Mouse (Mus musculus) myocyte (in vitro differentiated cells): Measurements from ENCODE around the gene Prkg1. TPM values are rescaled to one million over a fixed set of nuclear protein-coding genes. Genes with fewer than 3 reads are reported as not detected.

Experiments
- H3K27me3 ChIP-seq: one replicate; pipeline ENCODE4 v1.6.1; 2011; ENCODE audit not compliant: control insufficient read depth, insufficient read depth, insufficient read length
- H3K36me3 ChIP-seq: one replicate; pipeline ENCODE4 v1.6.1; 2011; ENCODE audit not compliant: control insufficient read depth, insufficient read depth
- H3K4me2 ChIP-seq: one replicate; pipeline ENCODE4 v1.6.1; 2011; ENCODE audit warnings: low read depth, control low read depth
- H3K4me3 ChIP-seq: one replicate; pipeline ENCODE4 v1.5.1; 2011; ENCODE audit warnings: mild to moderate bottlenecking, control low read depth, moderate library complexity
- H3K79me2 ChIP-seq: one replicate; pipeline ENCODE4 v1.6.1; 2011; ENCODE audit not compliant: control insufficient read depth, insufficient read depth
- H3ac ChIP-seq: one replicate; pipeline ENCODE4 v1.6.1; 2011; ENCODE audit not compliant: control insufficient read depth, insufficient read length
- CEBPB ChIP-seq: IDR thresholded peaks from 2 replicates; pipeline ENCODE4 v1.6.1; 2011; ENCODE audit warnings: mild to moderate bottlenecking, moderate library complexity; ENCODE audit not compliant: poor library complexity, insufficient read depth, severe bottlenecking
- E2F4 ChIP-seq: IDR thresholded peaks from one replicate; pipeline ENCODE4 v1.6.1; 2011; ENCODE audit warnings: mild to moderate bottlenecking, control low read depth, moderate library complexity; ENCODE audit not compliant: insufficient read depth
- MAX ChIP-seq: IDR thresholded peaks from one replicate; pipeline ENCODE4 v1.6.1; 2011; ENCODE audit warnings: low read depth, mild to moderate bottlenecking, control low read depth
- MYOD1 ChIP-seq, 3 experiments: IDR thresholded peaks; one replicate each; pipeline ENCODE4 v1.6.1; 2011; ENCODE audit warnings: control low read depth in 2 of 3, low read depth in 2 of 3, mild to moderate bottlenecking in 2 of 3, moderate library complexity in 1 of 3; ENCODE audit not compliant: insufficient read length in 2 of 3, control insufficient read depth in 1 of 3
- MYOG ChIP-seq, 3 experiments: IDR thresholded peaks; one replicate each; pipeline ENCODE4 v1.6.1; 2011; ENCODE audit warnings: control low read depth in 2 of 3, low read depth in 2 of 3, mild to moderate bottlenecking in 2 of 3; ENCODE audit not compliant: insufficient read length in 2 of 3, control insufficient read depth in 1 of 3, insufficient read depth in 1 of 3
- POLR2A ChIP-seq: IDR thresholded peaks from one replicate; pipeline ENCODE4 v1.6.1; 2011; ENCODE audit warnings: low read depth, mild to moderate bottlenecking, control low read depth, moderate library complexity; ENCODE audit not compliant: insufficient read length
- POLR2AphosphoS2 ChIP-seq: IDR thresholded peaks from one replicate; pipeline ENCODE4 v1.6.1; 2011; ENCODE audit warnings: low read depth, control low read depth; ENCODE audit not compliant: insufficient read length
- REST ChIP-seq: IDR thresholded peaks from one replicate; pipeline ENCODE4 v1.6.1; 2011; ENCODE audit warnings: mild to moderate bottlenecking, control low read depth, moderate library complexity; ENCODE audit not compliant: insufficient read depth, insufficient read length
- SRF ChIP-seq: IDR thresholded peaks from one replicate; pipeline ENCODE4 v1.6.1; 2011; ENCODE audit warnings: low read depth; ENCODE audit not compliant: control insufficient read depth, insufficient read length
- TCF12 ChIP-seq: IDR thresholded peaks from one replicate; pipeline ENCODE4 v1.6.1; 2011; ENCODE audit warnings: mild to moderate bottlenecking, control low read depth; ENCODE audit not compliant: poor library complexity, insufficient read depth, severe bottlenecking
- TCF3 ChIP-seq: IDR thresholded peaks from one replicate; pipeline ENCODE4 v1.6.1; 2011; ENCODE audit warnings: low read depth, control low read depth; ENCODE audit not compliant: insufficient read length
- USF1 ChIP-seq: IDR thresholded peaks from one replicate; pipeline ENCODE4 v1.6.1; 2011; ENCODE audit warnings: low read depth, mild to moderate bottlenecking, control low read depth, moderate library complexity
- polyA plus RNA-seq: library from polyadenylated mRNA; unstranded; fragments of >200 nt; fragmentation: generic; extraction: Trizol; gene quantifications from one replicate; pipeline ENCODE4 v1.2.1, GENCODE M21; 2012; ENCODE audit warnings: missing spikeins

Prkg1 gene
- polyA plus RNA-seq, 1 experiment: 1.7 TPM

DNA sequence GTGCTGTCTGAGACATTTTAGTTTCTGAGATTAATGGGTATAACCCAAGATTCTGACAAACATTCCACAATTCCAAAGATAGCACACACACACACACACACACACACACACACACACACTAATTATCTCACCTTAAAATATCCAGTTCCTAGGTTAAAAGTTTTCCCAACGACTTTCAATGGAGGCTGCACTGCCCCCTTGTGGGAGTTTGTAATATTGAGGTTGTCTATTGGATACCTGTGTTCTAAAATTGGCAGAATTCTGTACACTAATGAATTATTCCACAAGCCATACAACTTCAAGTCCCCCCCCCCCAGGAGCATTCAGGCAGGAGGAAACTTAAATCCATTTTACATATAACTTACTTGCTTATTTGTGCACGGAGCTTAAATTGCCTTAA is 18.2 kb downstream of the Prkg1 start:
- Histone ChIP-seq H3K4me2 (no peak overlapping the region), H3ac (no peak overlapping the region), H3K27me3 (no peaks in the 10 kb centered on the region), H3K4me3 (no peak overlapping the region), H3K36me3 (no peaks in the 10 kb centered on the region), H3K79me2 (no peaks in the 10 kb centered on the region)
- TF ChIP-seq CEBPB (no peak), POLR2A (no peak), SRF (no peak), MYOG (IDR thresholded peaks at IDR 0.05; ENCODE audit: control insufficient read depth in 1 of 3, insufficient read depth in 1 of 3, insufficient read length in 2 of 3, low read depth in 2 of 3) (no peak), TCF3 (no peak), USF1 (no peak), MAX (no peak), MYOD1 (IDR thresholded peaks at IDR 0.05; ENCODE audit: control insufficient read depth in 1 of 3, insufficient read length in 2 of 3, low read depth in 2 of 3) (no peak), E2F4 (no peak), POLR2AphosphoS2 (no peak), TCF12 (no peak), REST (no peak)

- no peak overlapping the region for H3K4me2 ChIP-seq
- TF ChIP-seq E2F4 (no peak), POLR2A (no peak), MYOG (IDR thresholded peaks at IDR 0.05; ENCODE audit: control insufficient read depth in 1 of 3, insufficient read depth in 1 of 3, insufficient read length in 2 of 3, low read depth in 2 of 3) (no peak), MAX (no peak), TCF12 (no peak), POLR2AphosphoS2 (no peak), SRF (no peak), MYOD1 (IDR thresholded peaks at IDR 0.05; ENCODE audit: control insufficient read depth in 1 of 3, insufficient read length in 2 of 3, low read depth in 2 of 3) (no peak), CEBPB (no peak), TCF3 (no peak), REST (no peak)
- no peak overlapping the region for H3K4me3 ChIP-seq
These were observed 21.4 kb downstream of the Prkg1 start for GRCm38 (mm10) chr19:31743241-31744045.

DNA sequence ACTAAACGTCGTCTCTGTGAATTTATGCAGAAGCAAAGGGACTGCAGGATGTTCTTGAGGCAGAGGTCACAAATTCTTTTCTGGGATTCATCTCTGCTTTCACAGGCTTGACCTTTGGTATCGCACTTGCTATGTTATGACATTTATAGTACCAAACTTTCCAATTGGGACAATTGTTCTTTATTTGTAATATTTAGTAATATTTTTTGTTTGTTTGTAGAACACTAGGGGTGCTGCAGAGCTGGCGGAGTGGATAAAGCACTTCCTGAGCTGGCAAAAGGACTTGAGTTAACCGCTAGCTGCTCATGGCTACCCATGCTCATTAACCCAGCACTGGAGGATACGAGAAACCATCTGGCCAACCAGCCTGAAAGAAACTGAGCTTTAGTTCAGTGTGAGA is 49.9 kb downstream of the Prkg1 start:
- no peaks in the 10 kb centered on the region for H3K27me3 ChIP-seq
- H3K4me2 ChIP-seq: no peak overlapping the region
- H3ac ChIP-seq: no peak overlapping the region
- no peak overlapping the region for H3K4me3 ChIP-seq
- H3K36me3 ChIP-seq: no peaks in the 10 kb centered on the region
- no peaks in the 10 kb centered on the region for H3K79me2 ChIP-seq
- no peak for TF ChIP-seq POLR2A
- no peak for TF ChIP-seq MAX
- no peak for TF ChIP-seq CEBPB
- no peak for TF ChIP-seq SRF
- TF ChIP-seq E2F4: no peak
- TF ChIP-seq MYOG (IDR thresholded peaks at IDR 0.05; ENCODE audit: control insufficient read depth in 1 of 3, insufficient read depth in 1 of 3, insufficient read length in 2 of 3, low read depth in 2 of 3): no peak
- no peak for TF ChIP-seq REST
- TF ChIP-seq USF1: no peak
- no peak for TF ChIP-seq MYOD1 (IDR thresholded peaks at IDR 0.05; ENCODE audit: control insufficient read depth in 1 of 3, insufficient read length in 2 of 3, low read depth in 2 of 3)
- TF ChIP-seq TCF3: no peak
- TF ChIP-seq TCF12: no peak
- TF ChIP-seq POLR2AphosphoS2: no peak

More at GRCm38 (mm10) chr19:31743241-31744045, 21.4 kb downstream of the Prkg1 start:
- Histone ChIP-seq H3ac (no peak overlapping the region), H3K79me2 (no peaks in the 10 kb centered on the region), H3K27me3 (no peaks in the 10 kb centered on the region), H3K36me3 (no peaks in the 10 kb centered on the region)

GRCm38 (mm10) chr19:31714418-31714817 is 50.4 kb downstream of the Prkg1 start:
- Histone ChIP-seq H3K79me2 (no peaks in the 10 kb centered on the region), H3K4me3 (no peak overlapping the region), H3K4me2 (no peak overlapping the region), H3ac (no peak overlapping the region), H3K36me3 (no peaks in the 10 kb centered on the region), H3K27me3 (no peaks in the 10 kb centered on the region)
- TF ChIP-seq E2F4: no peak
- no peak for TF ChIP-seq MYOG (IDR thresholded peaks at IDR 0.05; ENCODE audit: control insufficient read depth in 1 of 3, insufficient read depth in 1 of 3, insufficient read length in 2 of 3, low read depth in 2 of 3)
- no peak for TF ChIP-seq CEBPB
- no peak for TF ChIP-seq TCF12
- TF ChIP-seq POLR2A: no peak
- TF ChIP-seq MAX: no peak
- no peak for TF ChIP-seq POLR2AphosphoS2
- no peak for TF ChIP-seq USF1
- TF ChIP-seq REST: no peak
- no peak for TF ChIP-seq MYOD1 (IDR thresholded peaks at IDR 0.05; ENCODE audit: control insufficient read depth in 1 of 3, insufficient read length in 2 of 3, low read depth in 2 of 3)
- TF ChIP-seq TCF3: no peak
- TF ChIP-seq SRF: no peak
